Mouse (Mus musculus) ES-E14 (cell line): ENCODE results near the gene Fam155a. TPM values are rescaled to one million over a fixed set of nuclear protein-coding genes. Genes with fewer than 3 reads are reported as not detected.

Experiments
- DNase-seq: peaks from one replicate; pipeline ENCODE4 v3.0.0-alpha.2; 2013; ENCODE audit warnings: low read depth, low spot score
- H3K27ac ChIP-seq: 2 replicates; pipeline ENCODE4 v1.5.1; 2012; ENCODE audit warnings: low read depth, mild to moderate bottlenecking, low read length, moderate library complexity, mixed read lengths; ENCODE audit not compliant: poor library complexity, insufficient read depth, severe bottlenecking
- H3K36me3 ChIP-seq: 2 replicates; pipeline ENCODE4 v1.6.1; 2012; ENCODE audit warnings: mild to moderate bottlenecking, low read length, moderate library complexity, mixed read lengths; ENCODE audit not compliant: control insufficient read depth, poor library complexity, insufficient read depth, severe bottlenecking
- H3K4me1 ChIP-seq, 2 experiments: fragments of 150-350 bp in 1 of 2; sonication (generic) in 1 of 2; 2 replicates each; pipeline ENCODE4 v1.6.1; 2012; ENCODE audit warnings: low read length in 2 of 2, mild to moderate bottlenecking in 1 of 2, mixed read lengths in 1 of 2; ENCODE audit not compliant: control insufficient read depth in 2 of 2, insufficient read depth in 2 of 2, poor library complexity in 1 of 2
- H3K4me3 ChIP-seq, 2 experiments: fragments of 150-350 bp in 1 of 2; sonication (generic) in 1 of 2; 2 replicates each; pipeline ENCODE4 v1.5.1; 2012; ENCODE audit warnings: low read length in 2 of 2, low read depth in 1 of 2, mild to moderate bottlenecking in 1 of 2, mixed read lengths in 1 of 2; ENCODE audit not compliant: insufficient read depth in 1 of 2, poor library complexity in 1 of 2, severe bottlenecking in 1 of 2
- H3K9ac ChIP-seq: 2 replicates; pipeline ENCODE4 v1.6.1; 2012; ENCODE audit warnings: low read depth, mild to moderate bottlenecking, low read length, mixed read lengths; ENCODE audit not compliant: poor library complexity, insufficient read depth, severe bottlenecking
- H3K9me3 ChIP-seq: fragments of 150-350 bp; sonication (generic); 2 replicates; pipeline ENCODE4 v1.6.1; 2012; ENCODE audit warnings: low read depth, mild to moderate bottlenecking, low read length; ENCODE audit not compliant: control insufficient read depth, insufficient read depth
- CHD2 ChIP-seq: IDR thresholded peaks from 2 replicates; pipeline ENCODE4 v1.6.1; 2014; ENCODE audit warnings: mild to moderate bottlenecking, low read depth, low read length, inconsistent platforms
- HCFC1 ChIP-seq: IDR thresholded peaks from 2 replicates; pipeline ENCODE4 v1.6.1; 2012; ENCODE audit warnings: low read length, inconsistent platforms, borderline replicate concordance; ENCODE audit not compliant: insufficient read depth
- MAFK ChIP-seq: IDR thresholded peaks from 2 replicates; pipeline ENCODE4 v1.6.1; 2014; ENCODE audit warnings: mild to moderate bottlenecking, low read depth, low read length, inconsistent platforms; ENCODE audit not compliant: insufficient read depth
- ZC3H11A ChIP-seq: IDR thresholded peaks from 2 replicates; pipeline ENCODE4 v1.6.1; 2012; ENCODE audit warnings: low read depth, mild to moderate bottlenecking, inconsistent platforms, low read length, borderline replicate concordance
- ZNF384 ChIP-seq: IDR thresholded peaks from 2 replicates; pipeline ENCODE4 v1.6.1; 2012; ENCODE audit warnings: low read depth, low read length, inconsistent platforms
- in situ Hi-C, 2 experiments: fragments of 600-800 bp; cut with MboI; formaldehyde crosslinking; loops; one replicate each; pipeline ENCODE4 v1.15.1; 2025; ENCODE audit warnings: low sequenced_read_pairs in 2 of 2, inconsistent platforms in 1 of 2; ENCODE audit not compliant: unreplicated experiment in 2 of 2
- total RNA-seq: library from RNA; depleted of rRNA; stranded (reverse); fragments of 300-350 nt; gene quantifications from 2 replicates; pipeline ENCODE4 v1.2.3, GENCODE M21; 2012

The Fam155a gene
- total RNA-seq, 1 experiment = 0.04 TPM

GRCm38 (mm10) chr8:9418856-9419800 is 351.8 kb downstream of the Fam155a start:
- Histone ChIP-seq H3K4me3 (no peak overlapping the region), H3K27ac (no peak overlapping the region), H3K9me3 (no peaks in the 10 kb centered on the region), H3K36me3 (no peaks in the 10 kb centered on the region), H3K9ac (no peak overlapping the region), H3K4me1 (no peaks in the 10 kb centered on the region)
- TF ChIP-seq ZC3H11A = no peak
- TF ChIP-seq HCFC1 = no peak
- no peak for TF ChIP-seq MAFK
- TF ChIP-seq CHD2 = no peak
- no peak for TF ChIP-seq ZNF384
- no peak for DNase-seq
- in situ Hi-C loops = no loop called here

- in situ Hi-C loops = no loop called here
- no peaks in the 10 kb centered on the region for H3K36me3 ChIP-seq
Observed at GRCm38 (mm10) chr8:9416189-9416588, 354.8 kb downstream of the Fam155a start.

DNA sequence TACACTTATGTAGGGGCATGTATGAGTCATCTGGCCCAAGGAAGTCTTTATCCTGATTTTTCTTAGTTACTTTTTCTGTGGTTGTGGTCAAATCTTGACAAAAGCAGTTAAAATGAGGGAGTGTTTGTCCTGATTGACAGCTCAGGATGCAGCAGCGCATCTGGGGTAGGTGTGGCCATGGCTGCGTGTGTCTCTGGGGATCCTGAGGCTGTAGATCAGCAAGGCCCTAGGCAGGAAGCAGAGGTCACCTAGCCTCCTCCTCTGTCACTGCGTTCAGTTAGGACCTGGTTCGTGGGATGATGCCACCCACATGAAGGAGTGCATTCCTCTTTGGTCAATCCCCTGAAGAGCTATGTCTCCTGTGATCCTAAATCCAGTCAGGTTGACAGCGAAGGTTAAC is 362.5 kb downstream of the Fam155a start:
- no peak overlapping the region for H3K9ac ChIP-seq
- no peak overlapping the region for H3K27ac ChIP-seq
- no peaks in the 10 kb centered on the region for H3K36me3 ChIP-seq
- no peak for DNase-seq
- H3K4me1 ChIP-seq = no peaks in the 10 kb centered on the region
- H3K4me3 ChIP-seq = no peak overlapping the region
- TF ChIP-seq CHD2 (no peak), ZC3H11A (no peak), HCFC1 (no peak), MAFK (no peak), ZNF384 (no peak)
- in situ Hi-C loops = no loop called here
- no peaks in the 10 kb centered on the region for H3K9me3 ChIP-seq

More at GRCm38 (mm10) chr8:9416189-9416588, 354.8 kb downstream of the Fam155a start:
- DNase-seq = no peak
- TF ChIP-seq ZC3H11A = no peak
- no peak for TF ChIP-seq ZNF384
- Histone ChIP-seq H3K4me1 (no peaks in the 10 kb centered on the region), H3K4me3 (no peak overlapping the region), H3K9me3 (no peaks in the 10 kb centered on the region), H3K27ac (no peak overlapping the region), H3K9ac (no peak overlapping the region)

- Histone ChIP-seq H3K9ac (no peak overlapping the region), H3K9me3 (no peaks in the 10 kb centered on the region), H3K4me3 (no peak overlapping the region), H3K36me3 (no peaks in the 10 kb centered on the region), H3K27ac (no peak overlapping the region), H3K4me1 (no peaks in the 10 kb centered on the region)
- in situ Hi-C loops = no loop called here
- no peak for DNase-seq
- no peak for TF ChIP-seq ZNF384
- no peak for TF ChIP-seq HCFC1
- no peak for TF ChIP-seq MAFK
- TF ChIP-seq ZC3H11A = no peak
- no peak for TF ChIP-seq CHD2
Observed at GRCm38 (mm10) chr8:9406204-9406603, 364.8 kb downstream of the Fam155a start.
